Mouse (Mus musculus) left cerebral cortex, adult 18-20 months (tissue): Measurements from ENCODE around the gene Gemin6. TPM values are rescaled to one million over a fixed set of nuclear protein-coding genes. Genes with fewer than 3 reads are reported as not detected.
"Not testable (repeated sequence)": the region's sequence is repeated elsewhere in the genome, so short reads cannot be mapped to it uniquely, and the experiment has no call there.

ENCODE experiments used
- DNase-seq, 2 experiments: peaks; one replicate each; pipeline ENCODE4 v3.0.0; 2021 to 2022; ENCODE audit warnings: low spot score in 2 of 2, mixed read lengths in 1 of 2
- total RNA-seq, 2 experiments: library from RNA; stranded (reverse); gene quantifications; 2 replicates each; pipeline ENCODE4 v1.2.3; 2021

Gene Gemin6
- total RNA-seq, 2 experiments from 2014 or later, result 3.9 to 5.9 TPM

GRCm38 (mm10) chr17:80233844-80234243 is 9.6 kb downstream of the Gemin6 start:
- no peak for DNase-seq

GRCm38 (mm10) chr17:80234376-80234775 is 10.1 kb downstream of the Gemin6 start:
- DNase-seq, result no peak

GRCm38 (mm10) chr17:80235477-80235876 is 11.2 kb downstream of the Gemin6 start:
- no peak for DNase-seq

DNA sequence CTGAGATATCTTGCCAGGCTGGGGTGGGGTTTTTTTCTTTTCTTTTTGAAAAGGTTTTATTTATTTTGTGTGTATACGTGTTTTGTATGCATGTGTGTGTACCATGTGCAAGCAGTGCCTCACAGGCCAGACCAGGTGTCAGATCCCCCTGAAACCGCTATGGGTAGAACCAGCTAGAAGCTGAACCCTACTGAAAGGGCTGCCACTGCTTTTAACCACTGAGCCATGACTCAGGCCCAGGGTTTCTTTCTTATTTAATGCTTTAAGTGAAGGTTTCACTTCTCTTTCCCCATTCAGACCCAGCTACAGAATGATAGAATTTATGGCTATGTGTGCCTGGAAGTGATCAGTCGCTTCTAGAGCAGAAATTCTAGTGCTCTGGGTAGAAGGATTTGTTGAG is 12.6 kb downstream of the Gemin6 start:
- no peak for DNase-seq

- DNase-seq, result no peak
These were observed 13.2 kb downstream of the Gemin6 start for GRCm38 (mm10) chr17:80237475-80237874.

GRCm38 (mm10) chr17:80241594-80241993 is 17.4 kb downstream of the Gemin6 start:
- DNase-seq, result no peak

DNA sequence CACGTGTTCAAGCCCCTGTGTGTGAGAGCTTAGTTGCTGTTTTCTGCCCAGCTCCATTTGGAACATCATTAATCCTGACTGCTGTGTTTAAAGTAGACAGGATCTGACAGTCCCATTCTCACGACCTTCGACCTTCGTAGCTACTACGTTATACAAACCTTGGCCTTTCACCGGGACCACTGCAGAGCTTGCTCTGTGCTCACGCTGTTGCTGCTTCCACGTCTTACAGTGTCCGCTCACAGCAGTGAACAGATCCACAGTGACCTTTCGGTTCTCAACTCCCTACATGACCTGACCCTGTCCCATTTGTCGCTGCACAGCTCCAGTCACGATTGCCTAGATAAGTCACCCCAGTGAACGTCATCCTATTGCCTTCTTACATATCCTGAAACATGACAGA is 18.9 kb downstream of the Gemin6 start:
- DNase-seq, result no peak

DNA sequence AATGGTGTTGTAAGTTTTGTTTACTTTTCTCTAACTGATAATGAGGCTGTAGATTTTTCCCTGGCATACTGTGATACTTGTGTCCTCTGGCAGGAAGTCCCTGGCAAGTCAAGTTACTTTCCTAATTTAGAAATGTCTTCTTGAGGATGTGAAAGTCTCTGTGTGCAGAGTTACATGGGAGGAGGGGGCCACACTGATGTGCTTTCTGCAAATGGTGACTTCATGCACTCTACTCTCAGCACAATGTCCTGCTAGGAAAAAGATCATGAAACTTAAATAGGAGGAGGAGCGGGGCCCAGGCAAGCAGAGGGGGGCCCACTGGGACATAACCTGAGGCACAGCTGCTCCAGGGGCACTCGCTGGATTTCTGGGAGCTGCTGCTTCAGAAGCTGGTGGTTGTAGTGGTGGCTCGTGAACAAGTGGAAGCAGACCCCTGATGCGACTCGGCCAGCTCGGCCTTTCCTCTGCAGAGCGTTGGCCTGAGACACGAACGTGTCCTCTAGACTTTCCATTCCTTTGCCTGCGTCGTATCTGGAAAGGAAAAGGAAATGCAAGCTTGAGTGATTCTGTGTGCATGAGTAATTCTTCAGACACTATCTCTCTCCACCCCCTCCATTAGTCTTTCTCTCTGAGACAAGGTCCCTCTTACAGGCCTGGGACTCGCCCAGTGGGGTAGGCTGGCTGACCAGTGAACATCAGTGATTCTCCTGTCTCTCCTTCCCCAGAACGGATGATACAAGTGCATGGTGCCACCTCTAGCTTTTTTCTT is 28.7 kb downstream of the Gemin6 start:
- no peak for DNase-seq

DNA sequence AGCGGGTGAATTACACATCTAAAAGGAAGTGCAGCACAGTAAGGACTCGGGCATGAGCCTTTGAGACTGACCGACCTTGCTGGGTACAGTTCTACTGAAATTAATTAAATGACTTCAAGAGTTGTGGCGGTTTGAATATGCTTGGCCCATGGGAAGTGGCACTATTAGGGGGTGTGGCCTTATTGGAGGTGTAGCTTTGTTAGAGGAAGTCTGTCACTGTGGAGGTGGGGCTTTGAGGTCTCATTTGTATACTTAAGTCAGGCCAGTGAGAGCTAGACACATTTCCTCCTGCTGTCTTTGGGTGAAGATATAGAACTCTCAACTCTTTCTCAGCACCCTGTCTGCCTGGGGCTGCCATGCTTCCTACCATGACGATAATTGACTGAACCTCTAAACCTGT is 30.2 kb downstream of the Gemin6 start:
- no peak for DNase-seq

- no peak for DNase-seq
These were observed 31.0 kb downstream of the Gemin6 start for GRCm38 (mm10) chr17:80255208-80255607.

GRCm38 (mm10) chr17:80267065-80267464 is 42.8 kb downstream of the Gemin6 start:
- DNase-seq, result no peak

- DNase-seq, result no peak
These were observed 43.9 kb downstream of the Gemin6 start for GRCm38 (mm10) chr17:80268151-80268550.

GRCm38 (mm10) chr17:80270622-80271021 is 46.4 kb downstream of the Gemin6 start:
- not testable (repeated sequence) for DNase-seq

Other genes with a start within 250 kb of the Gemin6 start
- 10 to 100 TPM; 62.1 to 65.0 TPM for gene Hnrnpll, start 162.1 kb upstream of the Gemin6 start, total RNA-seq
- gene Galm, start 97.0 kb upstream of the Gemin6 start, total RNA-seq, result 1 to 10 TPM; 2.3 to 2.8 TPM
- gene Srsf7, start 17.1 kb upstream of the Gemin6 start, total RNA-seq, result 100 to 1,000 TPM; 120 to 125 TPM
- gene Ttc39d, start 17.0 kb upstream of the Gemin6 start, total RNA-seq, result under 1 TPM in 1 of 2 experiments, not detected in 1; 0.14 TPM
- 10 to 100 TPM; 15.4 to 16.9 TPM for gene Morn2, start 65.8 kb downstream of the Gemin6 start, total RNA-seq
- 10 to 100 TPM; 34.3 to 37.8 TPM for gene Dhx57, start 66.0 kb downstream of the Gemin6 start, total RNA-seq
- 1 to 10 TPM; 2.4 to 3.9 TPM for gene Arhgef33, start 83.0 kb downstream of the Gemin6 start, total RNA-seq
- gene Gm10190, start 149.1 kb downstream of the Gemin6 start, total RNA-seq, result not detected